Mouse (Mus musculus): ENCODE measurements around the gene Retnla. TPM values are rescaled to one million over a fixed set of nuclear protein-coding genes. Genes with fewer than 3 reads are reported as not detected.

Gene Retnla
- polyA plus RNA-seq, 1 experiment from 2014 or later, result not detected

- H3K4me3 ChIP-seq (ENCODE audit: low read length), result no peak overlapping the region
- H3K4me2 ChIP-seq (replicated peaks; ENCODE audit: low read depth, low read length), result no peak overlapping the region
- no peak for ATAC-seq (ENCODE audit: low FRiP score, low TSS enrichment)
- 71% methylated on average over 1 of the region's 1 CpGs for WGBS
- no peak overlapping the region for H3K9ac ChIP-seq (ENCODE audit: low read depth, low read length)
- no peak overlapping the region for H3K27ac ChIP-seq (ENCODE audit: low read depth, low read length)
- H3K27me3 ChIP-seq (ENCODE audit: control insufficient read depth, insufficient read depth, low read length), result no peaks in the 10 kb centered on the region
- no peaks in the 10 kb centered on the region for H3K4me1 ChIP-seq (ENCODE audit: control insufficient read depth, insufficient read depth, low read length)
- no peaks in the 10 kb centered on the region for H3K9me3 ChIP-seq (ENCODE audit: control insufficient read depth, low read length)
- no peaks in the 10 kb centered on the region for H3K36me3 ChIP-seq (ENCODE audit: control insufficient read depth, insufficient read depth, low read length)
Measured at GRCm38 (mm10) chr16:48868663-48869062, 26.3 kb downstream of the Retnla start.

- H3K27ac ChIP-seq (ENCODE audit: low read depth, low read length), result no peak overlapping the region
- WGBS, result 74% methylated on average over 3 of the region's 3 CpGs
- no peak for ATAC-seq (ENCODE audit: low FRiP score, low TSS enrichment)
Measured at GRCm38 (mm10) chr16:48869671-48870070, 27.3 kb downstream of the Retnla start.

GRCm38 (mm10) chr16:48871754-48872153, 29.4 kb downstream of the Retnla start:
- no peak overlapping the region for H3K9ac ChIP-seq (ENCODE audit: low read depth, low read length)
- no peaks in the 10 kb centered on the region for H3K9me3 ChIP-seq (ENCODE audit: control insufficient read depth, low read length)
- no peak for ATAC-seq (ENCODE audit: low FRiP score, low TSS enrichment)
- H3K4me1 ChIP-seq (ENCODE audit: control insufficient read depth, insufficient read depth, low read length), result no peaks in the 10 kb centered on the region
- no peak overlapping the region for H3K4me3 ChIP-seq (ENCODE audit: low read length)
- no peak overlapping the region for H3K27ac ChIP-seq (ENCODE audit: low read depth, low read length)
- WGBS, result 82% methylated on average over 1 of the region's 1 CpGs
- no peaks in the 10 kb centered on the region for H3K36me3 ChIP-seq (ENCODE audit: control insufficient read depth, insufficient read depth, low read length)
- H3K27me3 ChIP-seq (ENCODE audit: control insufficient read depth, insufficient read depth, low read length), result no peaks in the 10 kb centered on the region
- no peak overlapping the region for H3K4me2 ChIP-seq (replicated peaks; ENCODE audit: low read depth, low read length)

More at GRCm38 (mm10) chr16:48869671-48870070, 27.3 kb downstream of the Retnla start:
- Histone ChIP-seq H3K4me1 (ENCODE audit: control insufficient read depth, insufficient read depth, low read length) (no peaks in the 10 kb centered on the region), H3K27me3 (ENCODE audit: control insufficient read depth, insufficient read depth, low read length) (no peaks in the 10 kb centered on the region), H3K9ac (ENCODE audit: low read depth, low read length) (no peak overlapping the region), H3K36me3 (ENCODE audit: control insufficient read depth, insufficient read depth, low read length) (no peaks in the 10 kb centered on the region), H3K4me3 (ENCODE audit: low read length) (no peak overlapping the region), H3K4me2 (replicated peaks; ENCODE audit: low read depth, low read length) (no peak overlapping the region), H3K9me3 (ENCODE audit: control insufficient read depth, low read length) (no peaks in the 10 kb centered on the region)

DNA sequence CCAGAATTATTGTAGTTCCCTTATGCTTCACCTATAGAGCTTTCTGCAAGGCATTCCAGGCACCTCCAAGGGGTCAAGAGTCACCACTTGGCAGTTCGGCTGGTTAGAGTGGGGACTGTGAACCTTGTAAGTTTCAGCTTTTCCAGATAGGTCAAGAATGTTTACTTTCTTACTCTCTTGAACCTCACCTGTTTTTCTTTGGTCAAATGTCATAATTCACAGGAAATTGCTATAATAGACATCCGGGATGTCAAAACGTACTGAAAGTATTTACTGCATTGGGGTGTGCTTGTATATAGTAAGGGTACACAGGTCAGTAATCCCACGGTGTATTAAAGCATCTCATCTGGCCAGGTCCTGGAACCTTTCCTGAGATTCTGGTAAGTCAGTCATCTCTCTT, 30.0 kb downstream of the Retnla start, which contains the start of gene Retnlg:
Gene Retnlg (plus strand): TSS at position 301 of the 400 bp plus-strand sequence.
- 61% methylated on average over 4 of the region's 4 CpGs for WGBS
- Histone ChIP-seq H3K9ac (ENCODE audit: low read depth, low read length) (no peak within 1 kb of the TSS), H3K4me3 (ENCODE audit: low read length) (no peak within 1 kb of the TSS), H3K4me1 (ENCODE audit: control insufficient read depth, insufficient read depth, low read length) (no peaks in the 10 kb centered on the region), H3K4me2 (replicated peaks; ENCODE audit: low read depth, low read length) (no peak within 1 kb of the TSS), H3K27me3 (ENCODE audit: control insufficient read depth, insufficient read depth, low read length) (no peaks in the 10 kb centered on the region), H3K27ac (ENCODE audit: low read depth, low read length) (no peak within 1 kb of the TSS), H3K36me3 (ENCODE audit: control insufficient read depth, insufficient read depth, low read length) (no peaks in the 10 kb centered on the region), H3K9me3 (ENCODE audit: control insufficient read depth, low read length) (no peaks in the 10 kb centered on the region)
- no peak for ATAC-seq (ENCODE audit: low FRiP score, low TSS enrichment)

DNA sequence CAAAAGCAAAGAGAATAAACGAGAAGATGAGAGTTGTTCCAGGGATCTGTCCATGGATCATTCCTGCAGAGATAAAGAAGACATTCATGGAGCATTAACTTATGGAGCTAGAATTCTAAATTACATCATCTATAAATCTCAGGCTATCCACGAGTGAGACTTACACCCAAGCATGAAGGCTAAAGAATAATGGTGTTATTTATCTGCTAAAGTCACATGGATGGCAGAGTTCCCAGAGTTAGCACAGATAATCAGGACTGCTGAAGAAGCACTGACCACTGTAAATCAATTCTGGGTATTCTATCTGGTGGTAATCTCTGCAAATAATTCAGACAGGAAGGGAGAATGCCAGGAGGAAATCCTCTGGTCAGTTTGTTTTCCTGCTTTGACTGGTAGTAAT, 48.4 kb downstream of the Retnla start:
- Histone ChIP-seq H3K4me2 (replicated peaks; ENCODE audit: low read depth, low read length) (no peak overlapping the region), H3K4me1 (ENCODE audit: control insufficient read depth, insufficient read depth, low read length) (no peaks in the 10 kb centered on the region), H3K4me3 (ENCODE audit: low read length) (no peak overlapping the region), H3K9ac (ENCODE audit: low read depth, low read length) (no peak overlapping the region), H3K27me3 (ENCODE audit: control insufficient read depth, insufficient read depth, low read length) (no peaks in the 10 kb centered on the region), H3K36me3 (ENCODE audit: control insufficient read depth, insufficient read depth, low read length) (no peaks in the 10 kb centered on the region), H3K9me3 (ENCODE audit: control insufficient read depth, low read length) (no peaks in the 10 kb centered on the region), H3K27ac (ENCODE audit: low read depth, low read length) (no peak overlapping the region)
- no peak for ATAC-seq (ENCODE audit: low FRiP score, low TSS enrichment)
- 22% methylated on average over 2 of the region's 2 CpGs for WGBS

Other genes starting within 250 kb of the Retnla start
- gene Trat1, start 70.5 kb upstream of the Retnla start, polyA plus RNA-seq (2014; fragmentation: Nextera tagmentation; extraction: Ambion mirVana), result not detected in 2 replicates
- not detected in 2 replicates for gene Retnlb, start 25.7 kb upstream of the Retnla start, polyA plus RNA-seq (2014; fragmentation: Nextera tagmentation; extraction: Ambion mirVana)
- not detected in 2 replicates for gene Retnlg, start 30.1 kb downstream of the Retnla start, polyA plus RNA-seq (2014; fragmentation: Nextera tagmentation; extraction: Ambion mirVana)
- 37.8 and 44.2 TPM in 2 replicates for gene Dzip3, start 151.6 kb downstream of the Retnla start, polyA plus RNA-seq (2014; fragmentation: Nextera tagmentation; extraction: Ambion mirVana)
- gene Cip2a, start 151.6 kb downstream of the Retnla start, polyA plus RNA-seq (2014; fragmentation: Nextera tagmentation; extraction: Ambion mirVana), result 33.4 and 37.7 TPM in 2 replicates
- gene Myh15, start 214.9 kb downstream of the Retnla start, polyA plus RNA-seq (2014; fragmentation: Nextera tagmentation; extraction: Ambion mirVana), result not detected in 2 replicates